Mouse (Mus musculus): ENCODE data around the gene Gabrp. TPM values are rescaled to one million over a fixed set of nuclear protein-coding genes. Genes with fewer than 3 reads are reported as not detected.

Gabrp gene
- not detected in 2 replicates for polyA plus RNA-seq (2015; fragmentation: Nextera tagmentation; extraction: Ambion mirVana)

GRCm38 (mm10) chr11:33578859-33579258 is at the start of gene Gabrp:
Gene Gabrp, minus strand, starts transcription at chr11:33578959.
- H3K36me3 ChIP-seq, result no peaks in the 10 kb centered on the region
- no peak within 1 kb of the TSS for H3K9ac ChIP-seq (replicated peaks)
- no peak within 1 kb of the TSS for H3K4me3 ChIP-seq (replicated peaks)
- 0 out of 2 replicates have a peak, but pooled peaks cover 4% of the 10 kb centered on the region for H3K27me3 ChIP-seq
- no peak within 1 kb of the TSS for H3K4me2 ChIP-seq (replicated peaks)
- no peaks in the 10 kb centered on the region for H3K4me1 ChIP-seq (replicated peaks)
- no peaks in the 10 kb centered on the region for H3K9me3 ChIP-seq
- no peak for ATAC-seq
- WGBS, result 56% methylated on average over 6 of the region's 6 CpGs
- no peak within 1 kb of the TSS for H3K27ac ChIP-seq

DNA sequence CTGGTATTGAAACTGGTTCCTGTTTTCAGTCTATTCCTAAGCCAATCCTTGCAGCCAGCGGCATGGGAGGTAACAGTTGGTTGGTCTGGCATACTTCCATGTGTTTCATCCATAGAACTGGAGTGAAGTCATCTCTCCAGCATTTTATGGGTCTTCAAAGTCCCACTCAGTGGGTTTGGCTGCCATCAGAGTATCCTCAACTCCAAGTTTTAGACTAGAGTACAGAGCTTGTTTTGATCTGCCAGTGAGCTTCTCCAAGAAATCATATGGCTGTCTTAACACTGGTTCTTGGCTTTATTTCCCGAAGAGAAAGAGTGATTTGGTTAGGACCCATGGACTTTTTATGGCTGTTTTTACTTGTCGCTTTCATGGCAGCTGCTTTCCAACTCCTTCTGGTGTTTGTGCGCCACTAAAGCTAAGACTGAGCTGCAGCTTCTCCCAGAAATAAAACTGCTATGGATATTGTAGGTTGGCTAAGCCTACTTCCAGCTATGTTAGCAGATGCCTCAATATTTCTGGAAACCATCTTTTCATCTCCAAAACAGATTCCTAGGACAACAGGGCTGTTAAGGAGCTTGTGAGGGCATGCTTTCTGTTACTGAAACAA is 48.5 kb upstream of the Gabrp start:
- no peak overlapping the region for H3K9ac ChIP-seq (replicated peaks)
- ATAC-seq, result no peak
- WGBS, result 88% methylated on average over 4 of the region's 4 CpGs
- H3K4me3 ChIP-seq (replicated peaks), result no peak overlapping the region
- no peaks in the 10 kb centered on the region for H3K9me3 ChIP-seq
- no peaks in the 10 kb centered on the region for H3K27me3 ChIP-seq
- no peak overlapping the region for H3K27ac ChIP-seq
- no peaks in the 10 kb centered on the region for H3K4me1 ChIP-seq (replicated peaks)
- H3K4me2 ChIP-seq (replicated peaks), result no peak overlapping the region
- no peaks in the 10 kb centered on the region for H3K36me3 ChIP-seq

DNA sequence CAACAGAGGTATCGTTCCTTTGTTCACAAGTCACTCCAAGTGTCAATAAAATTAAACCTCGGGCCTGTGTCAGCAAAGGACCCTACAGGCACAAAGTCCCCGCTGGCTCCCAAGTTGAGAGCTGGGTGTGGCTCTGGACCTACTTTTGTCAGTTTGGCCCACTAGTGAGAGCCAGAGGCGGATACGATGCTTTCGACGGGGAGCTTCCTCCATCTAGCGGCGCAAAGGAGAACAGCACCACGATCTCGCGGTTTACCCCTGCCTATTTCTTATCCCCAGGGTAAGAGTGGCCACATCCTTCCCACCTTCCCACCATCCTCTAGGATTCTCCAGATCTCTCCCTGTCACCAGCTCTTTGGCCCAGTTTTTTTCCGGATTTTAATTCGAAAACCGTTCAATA is 35.5 kb upstream of the Gabrp start:
- Histone ChIP-seq H3K27ac (no peak overlapping the region), H3K4me1 (replicated peaks) (no peaks in the 10 kb centered on the region), H3K36me3 (no peaks in the 10 kb centered on the region), H3K9me3 (no peaks in the 10 kb centered on the region), H3K4me3 (replicated peaks) (no peak overlapping the region), H3K9ac (replicated peaks) (no peak overlapping the region), H3K27me3 (peaks cover 7% of the 10 kb centered on the region; the same call in 1 of the 2 replicates), H3K4me2 (replicated peaks) (no peak overlapping the region)
- 8% methylated on average over 15 of the region's 15 CpGs for WGBS
- peak; percentile 62 for ATAC-seq

GRCm38 (mm10) chr11:33607784-33608183 is 29.0 kb upstream of the Gabrp start:
- Histone ChIP-seq H3K9me3 (no peaks in the 10 kb centered on the region), H3K9ac (replicated peaks) (no peak overlapping the region), H3K4me2 (replicated peaks) (no peak overlapping the region), H3K27ac (no peak overlapping the region), H3K4me1 (replicated peaks) (no peaks in the 10 kb centered on the region), H3K36me3 (no peaks in the 10 kb centered on the region), H3K27me3 (no peaks in the 10 kb centered on the region), H3K4me3 (replicated peaks) (no peak overlapping the region)
- ATAC-seq, result no peak
- WGBS, result 60% methylated on average over 3 of the region's 3 CpGs

- Histone ChIP-seq H3K27me3 (no peaks in the 10 kb centered on the region), H3K27ac (no peak overlapping the region), H3K9me3 (no peaks in the 10 kb centered on the region), H3K36me3 (no peaks in the 10 kb centered on the region), H3K4me3 (replicated peaks) (no peak overlapping the region), H3K4me1 (replicated peaks) (no peaks in the 10 kb centered on the region), H3K4me2 (replicated peaks) (no peak overlapping the region), H3K9ac (replicated peaks) (no peak overlapping the region)
- ATAC-seq, result no peak
- 64% methylated on average over 2 of the region's 2 CpGs for WGBS
Observed at GRCm38 (mm10) chr11:33603174-33603573, 24.4 kb upstream of the Gabrp start.

GRCm38 (mm10) chr11:33598986-33599385 is 20.2 kb upstream of the Gabrp start, which contains the start of gene D130052B06Rik:
Gene D130052B06Rik, plus strand, starts transcription at chr11:33599302.
- H3K9me3 ChIP-seq, result no peaks in the 10 kb centered on the region
- no peaks in the 10 kb centered on the region for H3K4me1 ChIP-seq (replicated peaks)
- no peaks in the 10 kb centered on the region for H3K27me3 ChIP-seq
- no peak for ATAC-seq
- H3K4me3 ChIP-seq (replicated peaks), result no peak within 1 kb of the TSS
- no peak within 1 kb of the TSS for H3K9ac ChIP-seq (replicated peaks)
- H3K4me2 ChIP-seq (replicated peaks), result no peak within 1 kb of the TSS
- H3K27ac ChIP-seq, result no peak within 1 kb of the TSS
- 87% methylated on average over 4 of the region's 4 CpGs for WGBS
- H3K36me3 ChIP-seq, result no peaks in the 10 kb centered on the region

- Histone ChIP-seq H3K27me3 (no peaks in the 10 kb centered on the region), H3K9me3 (no peaks in the 10 kb centered on the region), H3K36me3 (no peaks in the 10 kb centered on the region), H3K9ac (replicated peaks) (no peak overlapping the region), H3K4me1 (replicated peaks) (no peaks in the 10 kb centered on the region), H3K27ac (no peak overlapping the region), H3K4me2 (replicated peaks) (no peak overlapping the region), H3K4me3 (replicated peaks) (no peak overlapping the region)
- no peak for ATAC-seq
- WGBS, result 77% methylated on average over 4 of the region's 4 CpGs
Observed at GRCm38 (mm10) chr11:33596655-33597054, 17.9 kb upstream of the Gabrp start.

- H3K27me3 ChIP-seq, result no peaks in the 10 kb centered on the region
- ATAC-seq, result no peak
- 87% methylated on average over 4 of the region's 4 CpGs for WGBS
- no peaks in the 10 kb centered on the region for H3K36me3 ChIP-seq
- no peak overlapping the region for H3K9ac ChIP-seq (replicated peaks)
- no peak overlapping the region for H3K4me3 ChIP-seq (replicated peaks)
- H3K4me1 ChIP-seq (replicated peaks), result no peaks in the 10 kb centered on the region
- no peaks in the 10 kb centered on the region for H3K9me3 ChIP-seq
- no peak overlapping the region for H3K27ac ChIP-seq
- no peak overlapping the region for H3K4me2 ChIP-seq (replicated peaks)
Observed at GRCm38 (mm10) chr11:33592826-33593225, 14.1 kb upstream of the Gabrp start.

GRCm38 (mm10) chr11:33590771-33591170 is 12.0 kb upstream of the Gabrp start:
- Histone ChIP-seq H3K9ac (replicated peaks) (no peak overlapping the region), H3K9me3 (no peaks in the 10 kb centered on the region), H3K4me3 (replicated peaks) (no peak overlapping the region), H3K4me2 (replicated peaks) (no peak overlapping the region), H3K27me3 (no peaks in the 10 kb centered on the region), H3K36me3 (no peaks in the 10 kb centered on the region), H3K4me1 (replicated peaks) (no peaks in the 10 kb centered on the region), H3K27ac (no peak overlapping the region)
- WGBS, result 86% methylated on average over 3 of the region's 3 CpGs
- ATAC-seq, result no peak

GRCm38 (mm10) chr11:33586614-33587013 is 7.9 kb upstream of the Gabrp start:
- Histone ChIP-seq H3K27me3 (no peaks in the 10 kb centered on the region), H3K4me2 (replicated peaks) (no peak overlapping the region), H3K36me3 (no peaks in the 10 kb centered on the region), H3K27ac (no peak overlapping the region), H3K4me1 (replicated peaks) (no peaks in the 10 kb centered on the region), H3K9me3 (no peaks in the 10 kb centered on the region), H3K4me3 (replicated peaks) (no peak overlapping the region), H3K9ac (replicated peaks) (no peak overlapping the region)
- ATAC-seq, result no peak
- 86% methylated on average over 6 of the region's 6 CpGs for WGBS

- Histone ChIP-seq H3K4me1 (replicated peaks) (no peaks in the 10 kb centered on the region), H3K27me3 (0 out of 2 replicates have a peak, but pooled peaks cover 4% of the 10 kb centered on the region), H3K4me3 (replicated peaks) (no peak overlapping the region), H3K4me2 (replicated peaks) (no peak overlapping the region), H3K27ac (no peak overlapping the region), H3K9ac (replicated peaks) (no peak overlapping the region), H3K9me3 (no peaks in the 10 kb centered on the region), H3K36me3 (no peaks in the 10 kb centered on the region)
- WGBS, result 73% methylated on average over 3 of the region's 3 CpGs
- no peak for ATAC-seq
Observed at GRCm38 (mm10) chr11:33579621-33580020, 862 bp upstream of the Gabrp start.

GRCm38 (mm10) chr11:33574944-33575343 is 3.8 kb downstream of the Gabrp start:
- H3K27me3 ChIP-seq, result 0 out of 2 replicates have a peak, but pooled peaks cover 4% of the 10 kb centered on the region
- H3K4me1 ChIP-seq (replicated peaks), result no peaks in the 10 kb centered on the region
- H3K36me3 ChIP-seq, result no peaks in the 10 kb centered on the region
- WGBS, result 82% methylated on average over 3 of the region's 3 CpGs
- no peak overlapping the region for H3K27ac ChIP-seq
- no peak overlapping the region for H3K9ac ChIP-seq (replicated peaks)
- ATAC-seq, result no peak
- no peaks in the 10 kb centered on the region for H3K9me3 ChIP-seq
- H3K4me2 ChIP-seq (replicated peaks), result no peak overlapping the region
- no peak overlapping the region for H3K4me3 ChIP-seq (replicated peaks)

- H3K4me2 ChIP-seq (replicated peaks), result no peak overlapping the region
- no peaks in the 10 kb centered on the region for H3K27me3 ChIP-seq
- no peak overlapping the region for H3K27ac ChIP-seq
- ATAC-seq, result no peak
- no peak overlapping the region for H3K9ac ChIP-seq (replicated peaks)
- H3K9me3 ChIP-seq, result no peaks in the 10 kb centered on the region
- no peaks in the 10 kb centered on the region for H3K36me3 ChIP-seq
- no peak overlapping the region for H3K4me3 ChIP-seq (replicated peaks)
- no peaks in the 10 kb centered on the region for H3K4me1 ChIP-seq (replicated peaks)
Observed at GRCm38 (mm10) chr11:33570413-33570812, 8.3 kb downstream of the Gabrp start.
